Mouse (Mus musculus): ENCODE measurements at regions not wholly inside any gene's neighbourhood (a gene's known extent, or its start where the extent isn't known, plus 50 kb on each side); places are given as distances from the start of the nearest gene placed in this dataset.
"Not testable (repeated sequence)": the region's sequence is repeated elsewhere in the genome, so short reads cannot be mapped to it uniquely, and the experiment has no call there.

DNA sequence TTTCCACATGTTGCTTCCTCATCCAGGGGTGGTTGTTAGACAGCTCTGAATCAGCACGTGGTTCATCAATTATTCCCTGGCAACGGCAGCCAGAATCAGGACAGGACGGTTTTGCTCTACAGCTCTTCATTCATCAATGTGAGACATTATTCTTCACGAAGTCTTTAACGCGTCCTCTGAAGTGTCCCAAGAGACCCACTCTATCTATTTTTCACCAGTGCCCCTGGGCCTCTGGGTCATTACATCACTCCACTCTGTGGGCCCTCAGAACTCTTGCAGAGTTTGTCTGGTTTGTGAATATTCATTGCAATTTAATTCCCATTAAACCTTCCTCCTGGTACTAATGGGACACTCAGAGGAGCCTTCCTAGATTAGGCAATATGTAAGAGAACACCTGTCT is 206.2 kb upstream of the Daam1 start:
- no peak for DNase-seq (ENCODE audit: low spot score)

GRCm38 (mm10) chr12:71625115-71625514 is 205.8 kb upstream of the Daam1 start:
- DNase-seq (ENCODE audit: low spot score), result no peak

- DNase-seq (ENCODE audit: low spot score), result no peak
Observed at GRCm38 (mm10) chr12:71626801-71627200, 204.1 kb upstream of the Daam1 start.

GRCm38 (mm10) chr12:71627421-71628339 is 203.2 kb upstream of the Daam1 start:
- peak; percentile 33 for DNase-seq (ENCODE audit: low spot score)

GRCm38 (mm10) chr12:71628340-71628738 is 202.5 kb upstream of the Daam1 start:
- DNase-seq (ENCODE audit: low spot score), result no peak

GRCm38 (mm10) chr12:71628796-71629195 is 202.1 kb upstream of the Daam1 start:
- no peak for DNase-seq (ENCODE audit: low spot score)

DNA sequence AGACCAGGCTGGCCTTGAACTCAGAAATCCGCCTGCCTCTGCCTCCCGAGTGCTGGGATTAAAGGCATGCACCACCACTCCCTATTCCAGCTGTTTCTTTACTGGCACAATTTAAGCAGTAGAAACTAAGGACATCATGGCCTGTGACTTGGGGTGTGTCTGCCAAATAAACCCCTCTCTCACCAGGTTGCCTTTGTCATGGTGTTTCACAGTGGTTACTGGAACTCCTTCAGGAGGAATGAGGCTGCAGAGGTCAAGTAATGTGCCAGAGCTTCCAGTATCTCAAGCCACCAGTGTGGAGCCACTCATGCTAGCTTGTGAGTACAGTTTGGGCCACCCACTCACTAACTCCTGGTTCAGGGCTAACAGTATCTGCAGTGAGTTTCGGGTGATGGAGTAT is 200.5 kb upstream of the Daam1 start:
- DNase-seq (ENCODE audit: low spot score), result no peak

DNA sequence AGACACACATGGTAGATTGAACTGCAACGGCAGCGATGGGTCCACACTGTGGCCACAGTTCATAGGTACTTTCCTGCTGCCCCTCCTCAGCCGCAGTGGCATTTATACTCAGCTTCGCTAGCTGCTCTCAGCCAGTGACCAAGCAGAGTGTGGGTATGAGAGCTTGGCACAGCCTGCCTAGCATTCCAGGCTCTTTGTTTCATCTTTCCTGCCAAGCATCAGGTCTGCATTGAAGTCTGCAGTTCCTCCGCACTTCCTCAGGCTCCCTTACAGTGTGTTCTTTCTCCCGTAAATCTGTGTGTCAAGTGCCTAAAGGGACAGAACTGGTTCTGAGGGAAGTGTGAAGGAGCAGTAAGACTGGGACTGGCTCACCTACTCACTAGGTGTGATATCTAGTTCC is 194.6 kb upstream of the Daam1 start:
- DNase-seq (ENCODE audit: low spot score), result no peak

- no peak for DNase-seq (ENCODE audit: low spot score)
Observed at GRCm38 (mm10) chr12:71637248-71637647, 193.6 kb upstream of the Daam1 start.

- no peak for DNase-seq (ENCODE audit: low spot score)
Observed at GRCm38 (mm10) chr12:71638246-71638645, 192.6 kb upstream of the Daam1 start.

DNA sequence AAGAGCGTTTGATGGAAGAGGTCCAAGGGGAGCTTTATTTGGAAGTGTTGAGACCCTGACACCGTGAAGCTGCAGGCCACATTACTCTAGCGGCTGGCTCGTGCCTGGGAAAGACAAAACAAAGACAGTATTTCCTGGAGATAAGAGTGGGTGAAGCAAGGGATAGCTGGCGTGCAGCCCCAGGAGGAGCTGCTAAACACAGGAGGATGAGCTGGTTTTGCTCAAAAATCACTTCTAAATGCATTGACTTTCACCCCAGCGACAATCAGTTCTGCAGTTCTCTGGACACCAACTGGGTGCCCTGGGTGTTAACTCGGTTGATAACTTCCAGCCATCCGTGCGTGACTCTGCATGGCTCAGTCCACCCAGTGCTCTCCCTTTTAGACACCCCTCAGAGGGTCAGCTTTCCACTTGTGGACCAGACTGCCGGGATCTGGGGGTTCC is 190.8 kb upstream of the Daam1 start:
- DNase-seq (ENCODE audit: low spot score), result no peak

DNA sequence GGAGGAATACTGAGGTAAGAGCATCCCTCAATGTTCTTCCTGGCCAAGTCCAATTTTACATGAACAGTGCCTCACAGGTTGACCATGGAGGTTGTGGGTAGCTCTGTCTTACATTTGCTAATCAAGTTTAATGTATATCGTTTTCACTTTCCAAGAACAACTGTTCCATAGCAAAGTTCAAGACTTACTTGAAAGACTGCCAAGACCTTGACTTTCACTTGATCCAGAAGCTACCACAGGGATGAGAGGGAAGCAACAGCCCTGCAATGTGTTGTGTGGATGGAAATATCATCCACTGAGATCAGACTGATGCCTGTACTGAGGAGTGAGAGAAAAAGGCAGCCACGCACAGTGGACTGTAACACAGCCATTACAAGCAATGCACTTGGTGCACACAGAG is 189.4 kb upstream of the Daam1 start:
- no peak for DNase-seq (ENCODE audit: low spot score)

GRCm38 (mm10) chr12:71642797-71643337 is 188.0 kb upstream of the Daam1 start:
- no peak for DNase-seq (ENCODE audit: low spot score)

DNA sequence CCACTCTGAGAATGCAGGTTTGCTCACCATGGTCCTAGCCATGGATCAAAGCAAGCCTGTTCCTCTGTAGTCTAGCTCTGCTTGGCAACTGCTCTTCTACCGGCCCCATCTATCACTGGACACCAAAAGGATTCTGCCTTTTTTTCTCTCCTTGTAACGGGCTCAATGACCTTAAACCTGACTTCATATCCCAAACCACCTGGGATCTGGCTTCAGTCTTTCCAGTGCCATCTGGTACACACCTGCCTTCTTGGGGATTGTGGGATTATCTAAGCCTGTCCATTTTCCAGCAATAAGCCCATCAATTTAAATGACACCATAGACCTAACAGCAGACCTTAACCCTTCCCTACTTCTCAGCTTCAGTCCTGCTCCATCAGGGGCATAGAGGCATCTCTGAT is 179.6 kb upstream of the Daam1 start:
- no peak for DNase-seq (ENCODE audit: low spot score)

GRCm38 (mm10) chr12:71693346-71694038 is 137.4 kb upstream of the Daam1 start:
- peak; percentile 32 for DNase-seq (ENCODE audit: low spot score)

GRCm38 (mm10) chr12:71701753-71702152 is 129.1 kb upstream of the Daam1 start:
- peak; percentile 48 for DNase-seq (ENCODE audit: low spot score)

DNA sequence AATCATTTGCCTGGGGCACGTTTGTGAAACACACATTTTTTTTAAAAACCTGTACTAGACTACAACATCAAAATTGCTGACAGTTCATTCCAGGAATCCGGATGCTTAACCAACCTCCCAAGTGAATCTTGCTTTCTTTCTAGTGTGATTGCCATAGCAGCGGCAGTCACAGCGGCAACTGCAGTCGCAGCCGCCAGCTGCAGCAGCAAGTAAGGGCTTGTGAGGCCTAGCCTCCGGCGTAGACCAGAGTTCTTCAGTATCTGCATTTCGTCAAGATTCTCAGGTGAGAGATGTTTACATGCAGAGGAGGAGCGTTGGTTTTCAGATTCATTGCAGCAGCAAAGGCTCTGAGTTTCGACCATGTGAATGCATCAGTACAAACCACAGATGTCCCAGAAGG is 128.7 kb upstream of the Daam1 start:
- DNase-seq (ENCODE audit: low spot score), result no peak

GRCm38 (mm10) chr12:71703146-71703902 is 127.6 kb upstream of the Daam1 start:
- no peak for DNase-seq (ENCODE audit: low spot score)

- no peak for DNase-seq (ENCODE audit: low spot score)
Observed at GRCm38 (mm10) chr12:71704431-71704830, 126.4 kb upstream of the Daam1 start.

- DNase-seq (ENCODE audit: low spot score), result peak; percentile 76
Observed at GRCm38 (mm10) chr12:71707727-71708369, 123.0 kb upstream of the Daam1 start.

DNA sequence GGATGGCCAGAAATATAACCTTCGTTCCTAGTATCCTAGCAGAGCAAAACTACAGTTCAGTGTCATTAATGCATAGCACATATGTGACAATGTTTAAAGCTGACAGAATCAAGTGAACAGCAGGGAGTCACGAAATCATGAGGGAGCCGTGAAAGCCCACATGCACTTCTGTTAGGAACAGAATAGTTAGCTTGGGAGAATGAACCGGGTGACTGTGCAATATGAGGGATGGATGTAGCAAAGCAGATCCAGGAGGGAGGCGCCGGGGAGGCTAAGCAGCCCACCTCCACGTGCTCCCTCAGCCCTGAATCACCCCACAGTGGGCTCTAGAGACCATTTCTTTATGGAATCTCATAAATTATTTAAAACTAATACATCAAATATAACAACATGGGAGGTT is 116.3 kb upstream of the Daam1 start:
- DNase-seq (ENCODE audit: low spot score), result no peak

DNA sequence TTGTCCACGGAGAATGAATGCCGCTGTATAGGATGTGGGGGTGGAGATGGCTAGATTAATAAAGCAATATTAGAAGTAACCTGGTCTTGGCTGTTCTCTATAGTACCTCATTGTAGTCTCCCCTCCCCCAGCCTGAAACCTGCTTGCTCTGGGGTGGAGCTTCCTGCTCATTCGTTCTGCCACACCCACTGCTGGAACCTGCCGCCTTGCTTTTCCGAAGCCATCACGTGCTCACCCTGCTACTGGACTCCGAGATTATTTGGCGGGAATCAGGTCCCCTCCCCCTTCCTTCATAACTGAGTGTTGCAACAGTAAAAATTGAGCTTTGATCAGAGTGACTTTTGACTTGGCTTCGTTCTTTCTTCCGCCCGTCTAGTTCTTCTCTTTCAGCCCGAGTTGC is 112.5 kb upstream of the Daam1 start:
- DNase-seq (ENCODE audit: low spot score), result not testable (repeated sequence)
